Mouse (Mus musculus) NIH3T3 (cell line): ENCODE measurements around the gene Gm12216.
A peak's percentile ranks its signal among the peaks of the same experiment; 100 is the strongest.

Source experiments
- DNase-seq: peaks from one replicate; pipeline ENCODE4 v3.0.0-alpha.2; 2012; ENCODE audit warnings: low read depth

The Gm12216 gene

DNA sequence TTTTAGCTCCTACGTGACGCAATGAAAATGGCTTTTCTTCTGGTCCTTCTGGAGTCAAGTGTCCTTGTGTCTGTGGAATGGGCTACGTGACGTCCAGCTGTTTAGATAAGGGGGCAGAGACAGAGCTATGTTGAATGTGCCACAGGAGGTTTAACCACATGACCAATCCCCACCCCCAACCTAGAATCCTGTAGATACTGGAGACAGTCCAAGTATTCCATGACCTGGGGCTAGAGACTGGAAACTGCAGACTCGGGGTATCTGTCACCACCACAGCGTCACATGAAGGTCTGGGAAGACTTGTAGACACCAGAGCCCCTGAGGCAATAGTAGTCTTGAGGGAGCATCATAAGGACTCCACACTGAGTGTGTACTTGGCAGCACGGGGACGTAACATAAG lies 63.2 kb downstream of the Gm12216 start:
- peak; percentile 41 for DNase-seq

DNA sequence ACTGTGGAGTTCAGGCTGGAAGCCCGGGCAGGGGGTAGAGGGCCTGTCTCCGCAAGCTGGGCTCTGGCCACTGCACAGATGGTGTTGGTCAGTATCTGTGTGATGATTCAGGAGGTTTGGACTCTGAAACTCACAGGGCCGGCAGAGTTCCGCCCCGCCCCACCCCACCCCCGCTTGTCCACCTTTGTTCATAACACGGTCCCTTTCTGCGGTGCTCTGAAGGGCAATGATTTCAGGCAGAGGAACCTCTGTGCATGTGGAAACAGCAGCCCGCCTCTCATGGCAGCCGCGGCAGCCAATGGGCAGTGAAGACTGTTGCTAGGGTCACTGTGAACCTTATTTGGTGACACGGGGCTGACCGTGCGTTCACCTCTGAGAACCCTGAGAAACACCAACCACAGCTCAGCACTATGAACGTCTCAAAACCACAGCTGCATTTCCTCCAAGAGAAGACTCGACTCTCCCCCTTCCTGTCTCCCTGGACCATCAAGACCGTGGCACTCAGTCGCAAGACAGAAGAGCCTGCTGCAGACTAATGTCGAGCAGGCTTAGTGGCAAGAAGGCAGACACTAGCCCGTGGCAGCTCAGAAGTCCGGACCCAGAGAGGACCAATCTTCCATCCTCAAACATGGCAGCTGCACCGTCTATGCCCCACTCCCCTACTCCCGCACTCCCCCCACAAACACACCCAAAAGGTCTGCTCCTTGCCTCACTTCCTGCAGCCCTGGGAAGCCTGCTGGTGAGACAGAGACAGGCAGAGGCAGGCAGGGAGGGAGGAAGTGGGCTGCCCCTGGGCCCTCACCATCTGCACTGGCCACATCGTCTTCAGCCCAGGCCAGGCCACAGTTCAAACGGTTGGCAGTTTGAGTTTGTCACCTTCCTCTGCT lies 64.1 kb downstream of the Gm12216 start:
- DNase-seq: peak; percentile 71

DNA sequence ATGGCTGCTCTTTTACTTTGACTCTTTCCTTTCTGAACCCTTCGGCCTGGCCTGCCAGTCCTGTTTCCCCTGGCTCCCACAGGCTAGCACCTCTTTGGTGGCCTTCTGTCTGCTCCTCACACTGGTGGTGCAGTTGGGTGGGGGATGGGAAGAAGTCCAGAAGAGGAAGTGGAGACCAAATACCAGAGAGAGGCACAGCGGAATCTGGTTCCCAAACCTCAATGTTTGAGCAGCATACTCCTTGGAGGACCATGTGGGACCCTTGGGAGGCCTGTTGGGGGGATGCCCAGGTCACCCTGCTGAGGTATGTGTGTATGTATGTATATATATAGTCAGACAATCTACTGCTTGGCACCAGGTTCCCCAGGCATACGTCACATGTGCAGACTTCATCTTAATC lies 65.0 kb downstream of the Gm12216 start:
- DNase-seq: peak; percentile 16

DNA sequence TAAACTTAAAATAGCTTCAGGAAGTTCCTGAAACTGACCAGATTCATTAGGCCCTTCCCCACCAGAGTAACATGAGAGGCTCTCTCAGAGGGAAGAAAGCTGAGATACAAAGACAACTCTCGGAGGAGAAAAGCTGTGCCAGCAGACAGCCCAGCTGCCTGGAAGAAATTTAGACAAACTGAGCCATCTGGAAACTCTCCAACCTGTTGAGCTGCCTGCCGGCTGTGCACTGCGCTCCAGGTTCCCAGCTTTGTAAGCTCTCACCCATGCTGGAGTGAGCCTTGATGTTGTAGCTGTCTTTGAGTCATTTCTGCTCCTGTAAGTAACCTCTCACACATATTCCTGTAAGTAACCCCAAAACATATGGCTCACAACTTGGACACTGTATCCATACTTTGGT lies 66.1 kb downstream of the Gm12216 start:
- peak; percentile 57 for DNase-seq

DNA sequence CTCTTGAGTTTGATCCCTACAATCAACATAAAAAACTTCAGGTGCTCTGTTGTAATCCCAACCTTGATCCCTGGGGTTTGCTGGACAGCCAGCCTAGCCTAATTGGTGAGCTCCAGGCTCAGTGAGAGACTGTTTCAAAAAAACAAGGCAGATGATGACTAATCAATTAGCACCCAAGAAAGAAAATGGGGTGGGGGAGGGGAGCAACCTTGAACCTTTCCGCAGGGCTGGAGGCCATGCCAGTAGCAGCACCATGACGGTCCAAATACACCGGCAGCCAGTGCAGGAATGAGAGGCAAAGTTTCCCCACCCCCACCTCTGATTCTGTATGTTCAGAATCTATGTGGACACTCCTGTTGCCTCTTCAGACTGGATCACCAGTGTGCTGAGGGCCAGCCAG lies 69.8 kb downstream of the Gm12216 start:
- peak; percentile 56 for DNase-seq

DNA sequence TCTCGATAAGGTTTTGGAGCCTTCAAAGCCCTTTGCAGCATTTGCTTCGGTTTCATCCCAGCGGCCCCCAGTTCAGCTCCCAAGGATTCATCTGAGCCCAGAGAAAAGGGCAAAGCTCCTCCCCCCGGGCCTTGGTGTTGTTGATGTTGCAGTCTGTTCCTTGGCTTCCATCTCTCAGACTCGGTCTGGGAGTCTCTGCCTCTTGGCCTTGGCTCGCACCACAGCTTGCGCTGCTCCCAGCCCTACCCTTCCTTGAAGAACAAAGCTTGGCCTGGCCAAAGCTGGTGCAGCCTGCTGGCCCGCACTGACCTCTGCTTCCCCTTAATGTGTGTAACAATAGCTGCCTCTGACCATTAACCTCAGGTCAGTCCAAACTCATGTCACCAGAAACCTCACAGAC lies 70.9 kb downstream of the Gm12216 start:
- no peak for DNase-seq

DNA sequence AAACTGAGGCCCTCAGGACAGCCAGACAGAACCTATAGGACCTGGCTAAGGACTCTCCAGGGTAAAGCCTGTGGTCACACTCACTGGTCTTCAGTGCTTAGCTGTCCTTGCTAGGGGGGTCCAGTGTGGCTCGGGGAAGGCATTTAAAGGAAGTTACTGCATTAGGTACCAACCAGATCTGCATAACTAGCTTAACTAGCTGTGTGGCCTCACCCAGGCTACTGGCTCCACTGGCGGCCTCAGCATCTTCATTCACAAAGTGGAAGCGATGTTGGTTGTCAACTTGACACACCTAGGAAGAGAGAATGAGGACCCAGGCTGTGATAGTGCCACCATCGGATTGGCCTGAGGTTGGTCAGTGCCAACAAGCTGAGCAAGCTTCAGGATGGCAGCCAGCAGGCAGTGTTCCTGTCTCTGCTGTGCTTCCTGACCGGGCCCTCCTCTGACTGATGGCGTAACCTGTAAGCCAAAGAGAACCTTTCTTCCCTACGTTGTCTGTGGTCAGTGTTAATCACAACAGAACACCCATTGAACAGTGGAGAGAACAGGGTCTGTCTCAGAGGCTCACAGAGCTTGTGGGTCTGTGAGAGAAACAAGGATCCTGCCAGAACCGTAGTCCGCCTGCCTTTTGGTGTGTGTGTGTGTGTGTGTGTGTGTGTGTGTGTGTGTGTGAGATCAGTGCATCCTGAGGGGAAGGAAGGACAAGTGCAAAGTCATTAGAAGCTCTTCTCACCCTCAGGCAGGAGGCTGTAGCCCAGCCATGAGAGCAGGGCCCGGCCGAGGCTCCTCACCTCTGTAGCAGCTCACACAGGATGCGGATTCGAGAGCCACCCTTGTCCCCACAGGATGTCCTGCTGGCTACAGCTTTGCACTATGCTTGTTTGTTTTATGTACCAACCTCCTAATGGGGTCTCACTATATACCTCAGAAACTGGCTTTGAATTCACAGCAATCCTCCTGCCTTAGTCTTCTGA lies 72.7 kb downstream of the Gm12216 start:
- peak; percentile 36 for DNase-seq

DNA sequence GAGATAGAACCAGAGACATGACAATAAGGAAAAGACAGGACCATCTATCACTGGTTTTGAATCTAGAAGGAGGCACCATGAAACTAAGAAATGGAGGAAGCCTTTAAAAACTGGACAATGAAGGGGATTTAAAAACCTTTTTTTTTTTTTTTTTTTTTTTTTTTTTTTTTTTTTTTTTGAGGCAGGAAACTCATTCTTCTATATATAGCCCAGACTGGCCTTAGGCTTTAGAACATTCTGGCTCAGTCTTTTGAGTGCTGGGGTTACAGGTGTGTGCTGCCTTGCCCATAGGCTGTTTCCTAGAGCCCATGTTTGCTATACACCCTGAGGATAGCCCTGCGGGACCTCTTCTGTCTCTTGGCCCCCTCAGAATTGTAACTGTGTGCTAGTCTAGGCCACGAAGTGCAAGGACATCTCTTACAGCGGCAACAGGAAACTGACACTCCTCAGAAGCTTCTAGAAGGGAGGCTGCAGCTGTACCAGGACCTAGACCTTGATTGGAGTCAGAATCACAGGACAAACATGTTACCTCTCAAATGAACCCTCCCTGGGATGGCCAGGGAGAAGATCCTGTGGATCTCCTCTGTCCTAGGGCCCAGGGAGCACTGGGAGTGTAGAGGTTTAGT lies 73.6 kb downstream of the Gm12216 start:
- DNase-seq: no peak

DNA sequence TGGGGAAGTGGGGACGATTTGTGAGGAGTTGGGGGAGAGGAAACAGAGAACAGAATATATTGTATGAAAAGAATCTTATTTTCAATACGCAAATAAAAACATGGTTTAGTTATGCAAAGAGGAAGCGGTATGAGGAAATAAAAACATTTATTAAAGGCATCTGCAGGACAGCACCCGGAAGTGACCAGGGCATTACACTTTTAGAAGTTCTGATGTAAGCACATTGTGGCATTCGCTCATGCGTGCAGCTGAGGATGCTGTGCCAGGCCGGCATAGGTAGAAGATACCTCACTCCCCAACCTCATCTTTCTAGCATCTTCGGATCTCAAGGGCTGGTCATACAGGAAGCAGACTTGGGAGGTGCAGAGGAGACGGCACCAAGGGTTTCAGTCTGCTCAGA lies 75.8 kb downstream of the Gm12216 start:
- no peak for DNase-seq

DNA sequence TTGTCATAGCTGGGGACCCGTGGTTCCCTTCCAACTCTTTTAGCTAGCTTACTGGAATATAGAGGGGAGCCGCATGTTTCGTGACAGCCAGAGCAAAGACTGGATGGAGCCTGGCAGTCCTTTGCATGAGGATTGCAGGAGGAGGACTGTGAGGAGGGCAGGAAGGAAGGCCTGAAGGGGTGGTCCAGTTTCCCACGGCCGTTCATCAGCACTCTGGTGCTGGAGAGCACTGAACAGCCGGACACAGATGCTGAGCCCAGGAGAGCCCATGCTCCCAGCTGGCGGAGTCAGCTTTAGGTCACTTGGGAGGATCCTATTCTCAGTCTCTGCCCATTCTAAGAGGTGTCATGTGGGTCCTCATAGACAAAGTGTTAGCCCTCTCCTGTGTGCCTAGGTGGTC lies 77.1 kb downstream of the Gm12216 start:
- DNase-seq: no peak

DNA sequence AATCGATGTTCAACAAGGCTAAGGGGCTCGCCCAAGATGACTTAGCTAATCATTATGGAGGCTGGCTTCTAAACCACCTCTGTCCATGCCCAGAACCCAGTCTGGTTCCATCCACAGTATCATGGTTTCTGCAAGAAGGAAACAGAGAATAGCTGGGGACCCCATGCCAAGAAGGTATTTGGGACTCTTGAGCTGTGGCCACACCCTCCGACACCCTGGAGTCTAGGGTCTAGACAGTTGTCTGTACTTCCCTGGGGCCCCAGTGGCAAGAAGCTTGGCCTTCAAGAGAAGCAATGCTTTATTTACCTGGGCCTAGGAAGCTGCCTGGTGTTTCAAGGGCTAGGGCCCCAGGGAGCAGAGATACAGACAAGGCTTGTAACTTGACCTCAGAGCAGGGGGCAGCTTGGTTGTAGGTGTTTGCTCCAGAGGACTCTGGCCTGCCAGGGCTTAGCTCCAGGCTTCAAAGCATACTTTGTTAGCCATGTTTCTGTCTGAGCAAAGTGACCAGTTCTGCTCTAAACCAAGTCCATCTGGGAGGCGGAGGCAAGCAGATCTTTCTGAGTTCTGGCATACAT lies 77.8 kb downstream of the Gm12216 start:
- no peak for DNase-seq

DNA sequence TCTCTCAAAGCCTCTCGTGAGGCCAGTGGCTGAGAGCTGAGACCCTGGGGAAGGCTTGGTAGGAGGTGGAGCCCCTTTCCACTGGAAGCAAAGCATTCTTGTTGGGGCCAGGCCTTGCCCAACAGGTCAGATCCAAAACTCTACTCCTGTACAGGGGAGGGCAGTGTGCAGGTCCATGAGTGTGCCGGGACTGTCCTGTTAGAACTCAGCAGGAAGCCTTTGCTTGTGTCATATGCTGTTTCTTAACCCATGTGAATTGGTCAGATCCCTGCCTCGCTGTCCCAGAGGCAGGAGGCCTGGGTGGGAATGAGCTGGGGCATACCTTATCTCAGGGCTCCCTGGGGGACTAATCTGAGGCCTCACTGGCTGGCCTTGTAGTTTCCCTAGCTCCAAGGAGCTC lies 78.8 kb downstream of the Gm12216 start:
- DNase-seq: no peak

DNA sequence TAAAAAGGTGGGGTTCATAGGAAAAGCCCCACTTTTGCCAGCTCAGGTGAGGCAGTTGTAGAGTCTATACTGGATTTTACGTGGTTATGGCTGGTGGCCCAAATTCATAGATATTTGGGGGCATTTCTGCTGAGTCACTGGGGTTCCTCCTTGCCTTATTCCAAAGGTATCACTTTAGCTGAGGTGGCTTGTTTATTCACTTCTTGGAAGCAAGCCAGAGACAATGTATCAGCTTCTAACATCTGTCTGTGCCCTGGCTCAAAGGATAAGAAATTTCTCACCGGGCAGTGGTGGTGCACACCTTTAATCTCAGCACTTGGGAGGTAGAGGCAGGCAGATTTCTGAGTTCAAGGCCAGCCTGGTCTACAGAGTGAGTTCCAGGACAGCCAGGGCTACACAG lies 79.2 kb downstream of the Gm12216 start:
- DNase-seq: peak; percentile 20

DNA sequence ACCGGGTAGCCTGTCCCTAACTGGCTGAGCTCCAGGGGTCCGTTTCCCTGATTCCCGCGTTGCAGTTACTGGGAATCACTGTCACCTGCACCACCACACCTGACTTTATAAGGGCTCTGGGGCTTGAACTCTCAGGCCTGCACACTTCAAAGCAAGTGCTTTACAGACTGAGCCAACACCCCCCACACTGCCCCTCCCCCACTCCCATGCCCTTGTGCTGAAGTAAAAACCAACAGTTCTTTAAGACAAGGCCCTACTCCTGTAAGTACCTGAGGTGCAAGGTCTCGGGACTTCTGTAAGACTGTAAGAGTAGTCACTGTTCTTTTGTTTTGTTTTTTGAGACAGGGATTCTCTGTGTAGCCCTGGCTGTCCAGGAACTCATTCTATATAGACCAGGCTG lies 80.6 kb downstream of the Gm12216 start:
- no peak for DNase-seq

DNA sequence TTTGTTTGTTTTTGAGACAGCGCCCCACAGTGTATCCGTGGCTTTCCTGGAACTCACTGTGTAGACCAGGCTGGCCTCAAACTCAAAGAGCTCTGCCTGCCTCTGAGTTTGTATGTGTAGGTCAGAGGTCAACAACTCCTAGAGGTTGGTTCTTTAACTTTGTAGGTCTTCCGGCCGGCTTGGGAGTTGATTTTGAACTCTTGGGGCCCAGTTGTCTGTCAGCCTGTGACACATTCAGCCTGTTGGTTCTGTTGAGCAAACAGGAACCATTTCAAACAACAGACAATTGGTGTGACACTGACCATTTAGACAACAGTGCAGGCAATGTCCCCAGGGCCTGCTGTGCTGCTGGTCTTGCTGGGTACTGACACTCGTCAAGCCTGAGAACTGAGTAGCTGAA lies 81.3 kb downstream of the Gm12216 start:
- DNase-seq: no peak

DNA sequence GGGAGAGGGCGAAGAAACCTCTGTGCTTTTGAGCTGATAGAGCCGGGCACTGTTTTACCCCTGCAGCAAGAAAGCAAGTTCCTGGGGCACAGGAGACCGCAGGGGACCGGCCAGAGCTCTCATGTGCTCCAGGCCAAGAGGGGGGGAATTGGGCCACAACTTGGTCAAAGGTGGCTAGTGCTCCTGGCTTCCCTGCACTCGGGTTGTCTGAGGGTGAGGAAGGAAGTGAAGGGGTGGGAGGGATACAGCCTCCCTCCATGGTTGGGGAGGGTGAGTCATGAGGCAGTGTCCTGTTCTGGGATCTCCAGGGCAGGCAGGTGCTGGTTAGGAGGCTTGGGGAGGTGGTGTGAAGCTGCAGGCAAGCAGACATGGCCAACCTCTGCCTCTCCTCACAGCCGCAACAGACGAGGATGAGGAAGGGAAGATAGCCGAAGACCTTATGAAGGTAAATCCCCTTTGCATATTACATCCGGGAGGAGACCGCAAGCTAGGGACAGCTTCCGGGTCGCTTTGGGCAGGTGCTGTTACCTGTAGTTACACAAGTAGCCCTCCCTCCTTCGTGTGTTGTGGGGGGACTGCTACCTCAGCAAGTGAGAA lies 84.3 kb downstream of the Gm12216 start:
- no peak for DNase-seq

DNA sequence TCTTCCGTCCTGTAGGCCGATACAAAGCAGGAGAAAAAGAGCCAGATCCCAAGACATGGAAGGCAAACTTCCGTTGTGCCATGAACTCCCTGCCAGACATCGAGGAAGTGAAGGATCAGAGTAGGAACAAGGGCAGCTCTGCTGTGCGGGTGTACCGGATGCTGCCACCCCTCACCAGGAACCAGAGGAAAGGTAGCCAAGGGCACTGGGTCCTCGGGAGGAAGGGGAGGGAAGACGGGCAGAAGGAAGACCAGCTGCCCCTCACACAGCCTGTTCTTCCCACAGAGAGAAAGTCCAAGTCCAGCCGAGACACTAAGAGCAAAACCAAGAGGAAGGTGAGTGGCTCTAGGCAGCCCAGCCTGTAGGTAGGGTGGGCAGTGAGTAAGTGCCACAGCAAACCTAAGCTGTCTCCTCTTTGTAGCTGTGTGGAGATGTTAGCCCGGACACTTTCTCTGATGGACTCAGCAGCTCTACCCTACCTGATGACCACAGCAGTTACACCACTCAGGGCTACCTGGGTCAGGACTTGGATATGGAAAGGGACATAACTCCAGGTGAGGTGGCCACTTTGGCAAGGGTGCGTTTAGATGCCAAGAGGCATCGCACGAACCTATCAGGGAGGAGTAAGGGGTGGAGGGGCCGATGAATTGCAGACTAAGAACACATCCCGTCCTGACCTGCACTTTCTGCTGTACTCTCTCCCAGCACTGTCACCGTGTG lies 85.3 kb downstream of the Gm12216 start:
- no peak for DNase-seq

DNA sequence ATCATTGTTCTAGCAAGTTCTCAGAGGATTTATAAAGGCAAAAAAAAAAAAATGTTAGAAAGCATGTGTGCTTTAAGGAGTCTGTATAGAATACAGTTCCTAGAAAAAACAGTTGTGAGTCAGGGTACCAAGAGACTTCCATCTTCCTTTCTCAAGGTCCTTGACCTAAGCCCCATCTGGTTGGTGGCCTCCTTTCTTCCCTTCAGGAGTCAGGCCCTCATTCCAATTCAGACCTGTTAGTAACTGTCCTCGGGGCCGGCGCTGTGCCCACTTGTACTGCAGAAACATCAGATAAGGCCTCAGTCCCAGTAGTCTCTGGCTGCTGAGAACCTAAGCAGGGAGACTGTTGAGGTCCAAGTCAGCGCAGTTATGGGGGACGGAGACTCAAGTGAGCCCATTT lies 86.0 kb downstream of the Gm12216 start, which contains the start of gene Gm17334:
Gene Gm17334, minus strand, starts transcription at position 101 of the 400 bp plus-strand sequence.
- DNase-seq: no peak

DNA sequence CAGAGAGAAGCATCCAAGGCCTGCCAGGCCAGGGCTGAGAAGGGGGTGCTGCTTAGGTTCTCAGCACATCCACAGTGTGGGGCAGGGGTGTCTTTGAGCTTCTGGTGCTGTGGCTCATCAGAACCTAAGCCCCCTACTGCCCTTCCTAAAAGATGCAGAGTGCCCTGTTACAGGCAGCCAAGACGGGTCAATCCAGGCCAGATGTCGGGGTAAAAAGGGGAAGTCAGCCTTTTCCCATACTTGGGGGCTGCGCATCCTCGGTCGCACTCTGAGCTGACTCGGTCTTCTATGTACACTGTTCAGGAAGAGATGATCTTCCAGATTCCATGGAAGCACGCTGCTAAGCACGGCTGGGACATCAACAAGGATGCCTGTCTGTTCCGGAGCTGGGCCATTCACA lies 86.5 kb downstream of the Gm12216 start:
- DNase-seq: no peak

DNA sequence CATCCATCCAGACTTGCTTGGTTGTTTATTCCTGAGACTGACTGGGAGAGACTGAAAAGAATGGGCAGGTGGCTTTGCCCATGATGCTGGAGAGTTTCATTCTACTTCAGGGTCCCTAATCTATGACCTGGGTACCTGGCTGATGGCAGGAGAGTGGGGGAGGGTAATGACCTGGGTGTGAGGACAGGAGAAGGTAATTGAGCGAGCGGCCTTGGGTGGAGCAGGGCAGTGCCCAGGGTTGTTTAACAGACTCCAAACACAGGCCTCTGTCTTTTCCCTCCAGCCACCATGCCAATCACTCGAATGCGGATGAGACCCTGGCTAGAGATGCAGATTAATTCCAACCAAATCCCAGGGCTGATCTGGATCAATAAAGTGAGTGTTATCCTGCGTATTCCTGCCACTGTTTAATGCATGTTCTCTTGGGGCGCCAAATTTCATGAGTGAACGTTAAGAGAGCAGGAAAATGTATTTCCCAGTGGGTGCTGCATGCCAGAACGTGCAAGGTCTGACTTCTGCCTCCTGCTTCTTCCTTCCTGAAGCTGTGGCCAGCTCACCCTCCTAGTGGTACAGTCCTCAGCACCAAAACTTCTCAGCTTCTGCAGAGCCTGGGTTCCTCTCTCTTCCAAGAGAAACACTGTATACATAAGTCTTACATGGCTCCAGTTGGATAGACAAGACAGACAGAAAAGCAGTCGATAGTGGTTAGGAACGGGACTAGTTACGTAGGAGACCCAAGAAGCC lies 87.9 kb downstream of the Gm12216 start:
- DNase-seq: no peak
